In the genomic region with DNA sequence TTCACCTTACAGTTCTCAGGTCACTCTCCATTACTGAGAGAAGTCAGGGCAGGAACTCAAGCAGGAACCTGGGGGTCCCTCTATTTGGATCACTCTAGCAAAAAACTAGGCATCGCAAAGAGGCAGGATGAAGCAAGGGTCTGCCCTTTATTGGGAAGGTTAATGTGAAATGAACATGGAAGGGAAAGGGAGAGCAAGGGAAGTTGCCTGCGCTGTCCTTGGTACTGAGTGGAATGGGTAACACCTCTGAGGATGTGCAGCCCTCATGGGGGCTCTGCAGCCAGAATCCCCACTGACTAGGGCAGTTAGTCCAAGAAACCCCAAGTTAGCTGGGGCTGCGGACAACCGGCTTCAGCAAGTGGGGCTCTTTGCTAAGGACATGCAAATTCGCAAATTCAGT, we compare ENCODE assay signal across 19 mouse cellular contexts.
A peak's percentile ranks its signal among the peaks of the same experiment; 100 is the strongest.
DNase-seq lines count a peak whose midpoint lies in the region; ATAC-seq and TF ChIP-seq lines count a peak whose summit lies in the region.
"Had no signal": no experiment of that assay in that cellular context is flagged by ENCODE, and none has a peak within 500 bp of the region (broad histone marks: within the 10 kb centered on the region; RNA-seq: fewer than 3 reads in every experiment).

No protein-coding gene starts in this region.

- no peaks in the 10 kb centered on the region for H3K27me3 ChIP-seq in lung, embryonic 14.5 days (ENCODE audit: insufficient read depth, low read length)
- no peaks in the 10 kb centered on the region for H3K27me3 ChIP-seq in MEL (ENCODE audit: control insufficient read depth in 1 of 2, insufficient read depth in 2 of 2, low read length in 2 of 2)
- H3K27me3 ChIP-seq in limb, embryonic 14.5 days (ENCODE audit: control insufficient read depth, insufficient read depth, low read length): no peaks in the 10 kb centered on the region
- H3K27me3 ChIP-seq: kidney, embryonic 15.5 days; limb, embryonic 15.5 days had no signal

- no peak overlapping the region for H3K9ac ChIP-seq in lung, embryonic 14.5 days
- no peak overlapping the region for H3K9ac ChIP-seq in MEL (ENCODE audit: control insufficient read depth, low read depth, low read length, poor library complexity, severe bottlenecking)
- no peak overlapping the region for H3K9ac ChIP-seq in limb, embryonic 14.5 days (ENCODE audit: low read depth, low read length, severe bottlenecking)
- H3K9ac ChIP-seq: kidney, embryonic 15.5 days; limb, embryonic 15.5 days had no signal

- WGBS in lung, embryonic 14.5 days: 57% methylated on average over 5 of the region's 5 CpGs
- 64% methylated on average over 5 of the region's 5 CpGs for WGBS in limb, embryonic 14.5 days

- no peak overlapping the region for H3K4me3 ChIP-seq in lung, embryonic 14.5 days (ENCODE audit: low read depth, low read length)
- no peak overlapping the region for H3K4me3 ChIP-seq in MEL (ENCODE audit: control insufficient read depth in 1 of 2, insufficient read depth in 1 of 2, low read depth in 2 of 2, low read length in 2 of 2)
- H3K4me3 ChIP-seq in limb, embryonic 14.5 days (replicated peaks; ENCODE audit: low read length): no peak overlapping the region
- H3K4me3 ChIP-seq: kidney, embryonic 15.5 days; limb, embryonic 15.5 days had no signal

- H3K4me2 ChIP-seq in lung, embryonic 14.5 days: no peak overlapping the region
- no peak overlapping the region for H3K4me2 ChIP-seq in limb, embryonic 14.5 days (replicated peaks; ENCODE audit: low read depth, low read length, severe bottlenecking)
- H3K4me2 ChIP-seq: kidney, embryonic 15.5 days; limb, embryonic 15.5 days had no signal

- no peaks in the 10 kb centered on the region for H3K9me3 ChIP-seq in lung, embryonic 14.5 days (ENCODE audit: low read depth, low read length)
- H3K9me3 ChIP-seq in MEL (replicated peaks; ENCODE audit: insufficient read depth, low read length): no peaks in the 10 kb centered on the region
- no peaks in the 10 kb centered on the region for H3K9me3 ChIP-seq in limb, embryonic 14.5 days (ENCODE audit: control insufficient read depth, low read length)
- H3K9me3 ChIP-seq: kidney, embryonic 15.5 days; limb, embryonic 15.5 days had no signal

- no peak for TF ChIP-seq CTCF in lung, embryonic 14.5 days (IDR thresholded peaks at IDR 0.05; ENCODE audit: low read depth)
- TF ChIP-seq CTCF in MEL (IDR thresholded peaks at IDR 0.05 in 2 of 3, conservative IDR thresholded peaks at IDR 0.05 in 1 of 3; ENCODE audit: control insufficient read depth in 1 of 3, insufficient read depth in 1 of 3, low read depth in 2 of 3, low read length in 3 of 3, poor library complexity in 1 of 3, severe bottlenecking in 1 of 3): no peak

- H3K27ac ChIP-seq in lung, embryonic 14.5 days (ENCODE audit: low read depth): no peak overlapping the region
- no peak overlapping the region for H3K27ac ChIP-seq in MEL (ENCODE audit: control insufficient read depth, low read depth, low read length)
- no peak overlapping the region for H3K27ac ChIP-seq in limb, embryonic 14.5 days (replicated peaks; ENCODE audit: low read depth, low read length)
- H3K27ac ChIP-seq: kidney, embryonic 15.5 days; limb, embryonic 15.5 days had no signal

- no peak for TF ChIP-seq EP300 in MEL (IDR thresholded peaks at IDR 0.05; ENCODE audit: low read depth in 1 of 2, low read length in 2 of 2)

- no peak for ATAC-seq in lung, embryonic 14.5 days (ENCODE audit: insufficient read depth)
- ATAC-seq in limb, embryonic 14.5 days (ENCODE audit: low FRiP score, low read depth): no peak
- ATAC-seq: forebrain, embryonic 14.5 days had no signal

- DNase-seq in lung, embryonic 14.5 days: peak; percentile 64
- DNase-seq in lung, postnatal 25 days (ENCODE audit: low spot score): no peak
- DNase-seq in MEL (ENCODE audit: low read depth, low spot score): peak; percentile 42
- peak; percentile 54 for DNase-seq in embryo, embryonic 11 days
- DNase-seq in limb, embryonic 14.5 days (ENCODE audit: low spot score): peak; percentile 30
- no peak for DNase-seq in heart, postnatal 4 days
- DNase-seq in layer of hippocampus, postnatal 10 days (ENCODE audit: low spot score in 2 of 2): no peak
- DNase-seq: adrenal gland, postnatal 25 days; cerebellum, adult 18-20 months; cerebellum, postnatal 36 days; gastrocnemius, postnatal 36 days; heart, postnatal 10 days; lung, postnatal 4 days; midbrain, embryonic 14.5 days; spleen, adult 18-20 months; thymus, adult 18-20 months had no signal

- no peaks in the 10 kb centered on the region for H3K4me1 ChIP-seq in lung, embryonic 14.5 days (ENCODE audit: insufficient read depth)
- 0 out of 4 replicates have a peak, but pooled peaks cover 0 to 2% of the 10 kb centered on the region in 2 experiments for H3K4me1 ChIP-seq in MEL (ENCODE audit: control insufficient read depth in 1 of 2, insufficient read depth in 2 of 2, low read length in 2 of 2)
- H3K4me1 ChIP-seq in limb, embryonic 14.5 days (ENCODE audit: control insufficient read depth, insufficient read depth, low read length): no peaks in the 10 kb centered on the region
- H3K4me1 ChIP-seq: kidney, embryonic 15.5 days; limb, embryonic 15.5 days had no signal

- TF ChIP-seq POLR2A in MEL (IDR thresholded peaks at IDR 0.05; ENCODE audit: control insufficient read depth in 1 of 2, insufficient read depth in 1 of 2, low read depth in 1 of 2, low read length in 2 of 2, poor library complexity in 1 of 2): no peak
- TF ChIP-seq POLR2A in limb, embryonic 14.5 days (IDR thresholded peaks at IDR 0.05; ENCODE audit: borderline replicate concordance, extremely low read depth, insufficient read depth, insufficient read length): no peak

- no peak for TF ChIP-seq RAD21 in MEL (IDR thresholded peaks at IDR 0.05; ENCODE audit: low read depth, low read length)

- H3K36me3 ChIP-seq in lung, embryonic 14.5 days (ENCODE audit: insufficient read depth): no peaks in the 10 kb centered on the region
- H3K36me3 ChIP-seq in MEL (ENCODE audit: control insufficient read depth in 1 of 2, insufficient read depth in 2 of 2, low read length in 2 of 2): no peaks in the 10 kb centered on the region
- no peaks in the 10 kb centered on the region for H3K36me3 ChIP-seq in limb, embryonic 14.5 days (ENCODE audit: control insufficient read depth, insufficient read depth, low read length)
- H3K36me3 ChIP-seq: kidney, embryonic 15.5 days; limb, embryonic 15.5 days had no signal

- H3K79me2 ChIP-seq in MEL (ENCODE audit: control insufficient read depth, insufficient read depth, low read length, poor library complexity): no peaks in the 10 kb centered on the region

TF ChIP-seq in MEL, 35 proteins besides CTCF, POLR2A, EP300 and RAD21:
- TF ChIP-seq MYB (IDR thresholded peaks at IDR 0.05; ENCODE audit: low read depth, low read length): no peak
- no peak for TF ChIP-seq GATA1 (IDR thresholded peaks at IDR 0.05; ENCODE audit: low read depth, low read length)
- TF ChIP-seq ZKSCAN1 (IDR thresholded peaks at IDR 0.05; ENCODE audit: low read depth, low read length): no peak

Comparison
In these comparisons a context has a peak if more than half of its experiments do, and no peak if none do; other contexts are left out.
1. DNase-seq: peak in lung, embryonic 14.5 days (single experiment), MEL (single experiment), embryo, embryonic 11 days (single experiment) and limb, embryonic 14.5 days (single experiment); none in lung, postnatal 25 days (single experiment), heart, postnatal 4 days (single experiment) and layer of hippocampus, postnatal 10 days (0 of 2).